Mouse (Mus musculus) C2C12 (cell line): Measurements from ENCODE around the gene Hoxa7. TPM values are rescaled to one million over a fixed set of nuclear protein-coding genes. Genes with fewer than 3 reads are reported as not detected.
A peak's percentile ranks its signal among the peaks of the same experiment; 100 is the strongest.

Experiments used
- H3K27me3 ChIP-seq: one replicate; pipeline ENCODE4 v1.6.1; 2011; ENCODE audit not compliant: control insufficient read depth, insufficient read depth, insufficient read length
- H3K36me3 ChIP-seq: one replicate; pipeline ENCODE4 v1.6.1; 2011; ENCODE audit not compliant: control insufficient read depth, insufficient read depth
- H3K4me3 ChIP-seq: one replicate; pipeline ENCODE4 v1.5.1; 2011; ENCODE audit warnings: mild to moderate bottlenecking, control low read depth; ENCODE audit not compliant: poor library complexity, insufficient read depth, severe bottlenecking
- H3K79me2 ChIP-seq: one replicate; pipeline ENCODE4 v1.6.1; 2011; ENCODE audit not compliant: control insufficient read depth, insufficient read depth
- H3K79me3 ChIP-seq: one replicate; pipeline ENCODE4 v1.6.1; 2011; ENCODE audit warnings: low read depth, control low read depth
- H3ac ChIP-seq: one replicate; pipeline ENCODE3; 2011; ENCODE audit warnings: low read depth; ENCODE audit not compliant: control insufficient read depth, insufficient read length
- CEBPB ChIP-seq: IDR thresholded peaks from one replicate; pipeline ENCODE4 v1.6.1; 2011; ENCODE audit warnings: low read depth, mild to moderate bottlenecking, control low read depth, moderate library complexity
- CTCF ChIP-seq: IDR thresholded peaks from one replicate; pipeline ENCODE4 v1.5.1; 2011; ENCODE audit not compliant: control insufficient read depth, insufficient read depth, insufficient read length
- FOSL1 ChIP-seq: IDR thresholded peaks from one replicate; pipeline ENCODE4 v1.8.0; 2011; ENCODE audit warnings: mild to moderate bottlenecking, low read length; ENCODE audit not compliant: poor library complexity, insufficient read depth, severe bottlenecking
- MAX ChIP-seq: IDR thresholded peaks from one replicate; pipeline ENCODE4 v1.6.1; 2011; ENCODE audit warnings: mild to moderate bottlenecking, control low read depth
- MYOD1 ChIP-seq: IDR thresholded peaks from one replicate; pipeline ENCODE4 v1.6.1; 2011; ENCODE audit warnings: low read depth; ENCODE audit not compliant: control insufficient read depth, insufficient read length
- MYOG ChIP-seq: IDR thresholded peaks from one replicate; pipeline ENCODE4 v1.6.1; 2011; ENCODE audit not compliant: control insufficient read depth, insufficient read length; ENCODE audit errors: extremely low read depth
- USF1 ChIP-seq: IDR thresholded peaks from one replicate; pipeline ENCODE4 v1.6.1; 2011; ENCODE audit warnings: low read depth, mild to moderate bottlenecking, control low read depth, moderate library complexity
- polyA plus RNA-seq: library from polyadenylated mRNA; unstranded; fragments of >200 nt; fragmentation: generic; extraction: Trizol; gene quantifications from one replicate; pipeline ENCODE4 v1.2.1, GENCODE M21; 2012; ENCODE audit warnings: missing spikeins

Hoxa7 gene
- polyA plus RNA-seq, 1 experiment: 7.5 TPM

DNA sequence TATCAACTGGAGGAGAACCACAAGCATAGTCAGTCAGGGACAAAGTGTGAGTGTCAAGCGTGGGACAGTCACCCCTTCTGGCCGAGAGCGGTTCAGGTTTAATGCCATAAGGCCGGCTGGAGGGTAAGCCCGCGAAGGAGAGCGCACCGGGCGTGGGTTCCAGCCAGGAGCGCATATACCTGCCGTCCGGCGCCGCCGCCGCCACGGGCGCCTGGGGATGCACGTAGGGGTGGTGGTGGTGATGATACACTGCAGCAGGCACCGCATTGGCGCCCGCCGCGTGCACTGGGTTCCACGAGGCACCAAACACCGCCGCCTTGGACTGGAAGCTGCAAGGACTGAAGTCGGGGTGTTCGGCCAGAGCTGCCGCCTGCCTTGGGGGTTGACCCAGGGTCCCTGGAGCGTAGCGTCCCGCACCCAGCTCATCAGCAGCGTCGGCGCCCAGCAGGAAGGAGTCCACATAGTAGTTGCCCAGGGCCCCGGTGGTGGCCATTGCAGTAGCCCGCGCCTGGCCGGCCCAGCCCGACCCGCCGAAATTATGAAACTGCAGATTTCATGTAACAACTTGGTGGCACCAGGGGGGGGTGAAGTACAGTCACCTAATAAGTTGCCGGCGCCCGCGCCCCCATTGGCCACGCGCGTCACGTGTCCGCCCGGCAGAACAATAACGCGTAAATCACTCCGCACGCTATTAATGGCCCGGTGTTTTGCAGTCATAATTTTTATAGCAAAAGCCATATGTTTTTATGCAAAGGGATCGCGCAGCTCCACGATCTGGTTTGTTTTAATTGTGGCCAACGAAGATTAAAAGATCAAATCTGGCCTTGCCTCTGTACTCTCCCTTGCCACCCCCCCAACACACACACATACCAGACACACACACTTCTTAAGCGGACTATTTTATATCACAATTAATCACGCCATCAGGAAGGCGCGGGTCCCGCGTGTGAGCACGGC is 4.2 kb upstream of the Hoxa7 start:
- H3K36me3 ChIP-seq: peaks cover 11% of the 10 kb centered on the region
- peaks cover 67% of the 10 kb centered on the region for H3K79me3 ChIP-seq
- peak overlapping the region; percentile 98 for H3ac ChIP-seq
- peaks cover 90% of the 10 kb centered on the region for H3K79me2 ChIP-seq
- H3K4me3 ChIP-seq: peak overlapping the region; percentile 76
- no peaks in the 10 kb centered on the region for H3K27me3 ChIP-seq
- TF ChIP-seq MYOD1 (peak; percentile 2), USF1 (peak; percentile 99), CTCF (no peak)

DNA sequence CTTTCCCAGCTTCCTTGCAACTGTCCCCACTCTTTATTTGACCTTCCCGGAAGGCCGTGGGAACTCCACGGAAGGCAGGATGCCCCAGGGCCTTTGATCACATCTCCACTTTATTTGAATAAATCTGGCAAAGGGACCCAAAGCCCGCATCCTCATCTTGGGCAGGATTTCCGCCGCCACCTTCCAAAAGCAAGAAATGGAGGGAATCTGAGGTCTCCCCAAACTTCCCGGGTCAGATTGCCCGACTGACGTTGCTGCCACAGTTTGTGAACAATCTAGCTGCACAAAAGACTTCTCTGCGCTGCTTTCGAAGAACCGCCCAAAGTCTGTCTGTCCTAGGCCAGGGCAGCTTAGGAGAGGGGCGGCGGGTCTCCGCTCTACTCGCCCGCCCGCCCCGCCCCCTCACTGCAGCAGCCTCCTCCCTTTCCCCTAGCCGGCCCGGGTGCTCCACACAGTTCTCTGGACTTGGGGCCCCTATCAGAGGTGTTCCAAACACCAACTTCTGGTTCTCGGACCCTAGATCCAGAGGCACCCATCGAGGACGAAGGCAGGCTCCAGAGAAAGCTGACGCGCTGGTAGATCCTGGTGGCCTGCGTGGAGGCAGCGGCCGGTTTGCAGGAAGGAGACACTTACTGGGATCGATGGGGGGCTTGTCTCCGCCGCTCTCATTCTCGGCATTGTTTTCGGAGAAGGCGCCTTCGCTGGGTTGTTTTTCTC is 3.4 kb upstream of the Hoxa7 start:
- Histone ChIP-seq H3K79me3 (peaks cover 60% of the 10 kb centered on the region), H3ac (peak overlapping the region; percentile 98), H3K27me3 (no peaks in the 10 kb centered on the region), H3K79me2 (peaks cover 83% of the 10 kb centered on the region), H3K36me3 (peaks cover 11% of the 10 kb centered on the region), H3K4me3 (peak overlapping the region; percentile 76)
- TF ChIP-seq MYOD1: no peak
- TF ChIP-seq USF1: no peak
- TF ChIP-seq MYOG: no peak
- TF ChIP-seq CTCF: no peak
- no peak for TF ChIP-seq CEBPB
- TF ChIP-seq FOSL1: no peak
- TF ChIP-seq MAX: no peak

DNA sequence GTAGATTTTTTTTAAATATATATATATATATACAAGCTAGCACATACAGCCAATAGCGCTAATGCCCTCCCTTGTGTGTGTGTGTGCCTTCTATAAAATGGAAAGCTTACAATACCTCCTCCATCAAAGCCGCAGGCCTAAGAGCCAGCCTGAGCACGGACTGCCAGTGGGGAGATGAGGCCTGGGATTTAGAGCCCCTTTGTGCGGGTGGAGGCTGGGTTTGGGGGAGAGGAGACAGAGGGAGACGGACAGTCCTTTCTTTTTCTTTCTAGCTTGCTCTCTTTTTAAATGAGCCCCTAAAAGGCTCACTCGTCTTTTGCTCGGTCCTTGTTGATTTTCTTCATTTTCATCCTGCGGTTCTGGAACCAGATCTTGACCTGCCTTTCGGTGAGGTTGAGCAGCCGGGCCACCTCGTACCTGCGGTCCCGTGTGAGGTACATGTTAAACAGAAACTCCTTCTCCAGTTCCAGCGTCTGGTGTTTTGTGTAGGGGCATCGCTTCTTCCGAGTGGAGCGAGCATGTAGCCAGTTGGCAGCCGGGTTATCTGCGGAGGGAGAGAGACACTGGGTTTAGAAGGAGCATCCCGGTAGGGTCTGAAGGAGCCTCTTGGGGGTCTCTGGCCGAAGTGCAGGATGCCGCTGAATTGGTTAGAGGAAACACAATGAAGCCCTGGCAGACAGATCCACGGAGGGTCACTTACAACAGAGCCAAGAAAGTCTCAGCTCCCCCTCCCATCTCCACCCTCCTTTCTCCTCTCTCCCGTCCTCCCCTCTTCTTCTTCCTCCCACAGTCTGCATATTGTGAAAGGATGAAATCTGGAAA is 2.5 kb upstream of the Hoxa7 start:
- Histone ChIP-seq H3K27me3 (no peaks in the 10 kb centered on the region), H3K79me3 (peaks cover 52% of the 10 kb centered on the region), H3K4me3 (peak overlapping the region; percentile 76), H3ac (peak overlapping the region; percentile 66), H3K79me2 (peaks cover 83% of the 10 kb centered on the region), H3K36me3 (peaks cover 11% of the 10 kb centered on the region)
- TF ChIP-seq MAX (no peak), CTCF (no peak), FOSL1 (no peak)

GRCm38 (mm10) chr6:52222729-52223128 is 1.1 kb upstream of the Hoxa7 start:
- Histone ChIP-seq H3K27me3 (no peaks in the 10 kb centered on the region), H3K79me2 (peaks cover 70% of the 10 kb centered on the region), H3ac (peak overlapping the region; percentile 73), H3K36me3 (peaks cover 11% of the 10 kb centered on the region), H3K4me3 (peak overlapping the region; percentile 76), H3K79me3 (peaks cover 40% of the 10 kb centered on the region)
- TF ChIP-seq MYOD1 (no peak), CEBPB (no peak), USF1 (no peak), MAX (no peak), CTCF (no peak), FOSL1 (no peak), MYOG (no peak)

GRCm38 (mm10) chr6:52221993-52222685 is 485 bp upstream of the Hoxa7 start:
- TF ChIP-seq MAX: no peak
- no peak for TF ChIP-seq USF1
- peak; percentile 15 for TF ChIP-seq CTCF
- peaks cover 11% of the 10 kb centered on the region for H3K36me3 ChIP-seq
- H3K79me2 ChIP-seq: peaks cover 65% of the 10 kb centered on the region
- H3K4me3 ChIP-seq: peak overlapping the region; percentile 76
- peak overlapping the region; percentile 55 for H3ac ChIP-seq
- H3K27me3 ChIP-seq: no peaks in the 10 kb centered on the region
- H3K79me3 ChIP-seq: peaks cover 34% of the 10 kb centered on the region
